Mouse (Mus musculus) forebrain, embryonic 16.5 days (tissue): ENCODE results near the gene Fktn. TPM values are rescaled to one million over a fixed set of nuclear protein-coding genes. Genes with fewer than 3 reads are reported as not detected.

Experiments used
- ATAC-seq: fragments of 200-750 bp; cut with Nextera tagmentation; 2 replicates; pipeline ENCODE4 v1.8.0; 2017; ENCODE audit warnings: mild to moderate bottlenecking, moderate library complexity
- H3K27ac ChIP-seq: fragments of 300-500 bp; sonication (generic); 2 replicates; pipeline ENCODE4 v1.5.1; 2014; ENCODE audit warnings: low read length, control low read depth
- H3K27me3 ChIP-seq: fragments of 300-500 bp; sonication (generic); replicated peaks from 2 replicates; pipeline ENCODE4 v1.6.1; 2014; ENCODE audit warnings: low read length; ENCODE audit not compliant: control insufficient read depth, insufficient read depth
- H3K36me3 ChIP-seq: fragments of 300-500 bp; sonication (generic); 2 replicates; pipeline ENCODE4 v1.6.1; 2014; ENCODE audit not compliant: control insufficient read depth, insufficient read depth
- H3K4me1 ChIP-seq: fragments of 300-500 bp; sonication (generic); replicated peaks from 2 replicates; pipeline ENCODE4 v1.6.1; 2014; ENCODE audit warnings: low read length; ENCODE audit not compliant: control insufficient read depth, insufficient read depth
- H3K4me2 ChIP-seq: fragments of 300-500 bp; sonication (generic); 2 replicates; pipeline ENCODE4 v1.6.1; 2014; ENCODE audit warnings: mild to moderate bottlenecking, low read length, control low read depth
- H3K4me3 ChIP-seq: fragments of 300-500 bp; sonication (generic); replicated peaks from 2 replicates; pipeline ENCODE4 v1.5.1; 2014; ENCODE audit warnings: mild to moderate bottlenecking, low read length, control low read depth
- H3K9ac ChIP-seq: fragments of 300-500 bp; sonication (generic); replicated peaks from 2 replicates; pipeline ENCODE4 v1.6.1; 2014; ENCODE audit warnings: low read depth, low read length, control low read depth
- H3K9me3 ChIP-seq: fragments of 300-500 bp; sonication (generic); 2 replicates; pipeline ENCODE4 v1.6.1; 2016; ENCODE audit warnings: low read length; ENCODE audit not compliant: control insufficient read depth
- WGBS: fragments of 180-500 bp; shearing (Covaris S2); extraction: QIAGEN DNeasy Blood & Tissue Kit; methylation state at CpG from one replicate; pipeline ENCODE4 v1.1.7; 2014; 5-methylcytosine and 5-hydroxymethylcytosine counted together
- polyA plus RNA-seq: library from polyadenylated mRNA; unstranded; fragments of >200 nt; fragmentation: Nextera tagmentation; extraction: Ambion mirVana; gene quantifications from 2 replicates; pipeline ENCODE4 v1.2.1, GENCODE M21; 2015

Gene Fktn
- polyA plus RNA-seq, 1 experiment from 2014 or later = 23.4 TPM

- no peak for ATAC-seq
- no peaks in the 10 kb centered on the region for H3K27me3 ChIP-seq
- WGBS = 63% methylated on average over 4 of the region's 4 CpGs
- no peak overlapping the region for H3K4me2 ChIP-seq
- H3K4me1 ChIP-seq = no peaks in the 10 kb centered on the region
- no peak overlapping the region for H3K9ac ChIP-seq
- H3K36me3 ChIP-seq = peaks cover 15% of the 10 kb centered on the region
- no peak overlapping the region for H3K27ac ChIP-seq
- H3K9me3 ChIP-seq = no peaks in the 10 kb centered on the region
- H3K4me3 ChIP-seq = no peak overlapping the region
These were observed 45.0 kb downstream of the Fktn start for GRCm38 (mm10) chr4:53758764-53759163.

GRCm38 (mm10) chr4:53759678-53760077 lies 45.9 kb downstream of the Fktn start:
- Histone ChIP-seq H3K27ac (no peak overlapping the region), H3K4me3 (no peak overlapping the region), H3K36me3 (peaks cover 11% of the 10 kb centered on the region), H3K4me1 (no peaks in the 10 kb centered on the region), H3K9ac (no peak overlapping the region), H3K4me2 (no peak overlapping the region), H3K27me3 (no peaks in the 10 kb centered on the region), H3K9me3 (no peaks in the 10 kb centered on the region)
- 96% methylated on average over 3 of the region's 3 CpGs for WGBS
- no peak for ATAC-seq

GRCm38 (mm10) chr4:53762501-53762900 lies 48.7 kb downstream of the Fktn start:
- Histone ChIP-seq H3K4me3 (no peak overlapping the region), H3K27ac (no peak overlapping the region), H3K9me3 (no peaks in the 10 kb centered on the region), H3K36me3 (peaks cover 16% of the 10 kb centered on the region), H3K4me1 (no peaks in the 10 kb centered on the region), H3K9ac (no peak overlapping the region), H3K27me3 (no peaks in the 10 kb centered on the region), H3K4me2 (no peak overlapping the region)
- WGBS = 60% methylated on average over 3 of the region's 3 CpGs
- no peak for ATAC-seq

GRCm38 (mm10) chr4:53770958-53771735 lies 57.3 kb downstream of the Fktn start:
- no peak overlapping the region for H3K27ac ChIP-seq
- H3K4me1 ChIP-seq = no peaks in the 10 kb centered on the region
- no peak overlapping the region for H3K9ac ChIP-seq
- peaks cover under 1% of the 10 kb centered on the region for H3K27me3 ChIP-seq
- 22% methylated on average over 6 of the region's 6 CpGs for WGBS
- H3K4me2 ChIP-seq = no peak overlapping the region
- H3K9me3 ChIP-seq = no peaks in the 10 kb centered on the region
- ATAC-seq = no peak
- H3K36me3 ChIP-seq = peaks cover 5% of the 10 kb centered on the region; the same call in 1 of the 2 replicates
- no peak overlapping the region for H3K4me3 ChIP-seq

GRCm38 (mm10) chr4:53772004-53772403 lies 58.2 kb downstream of the Fktn start:
- Histone ChIP-seq H3K4me3 (no peak overlapping the region), H3K27me3 (peaks cover 9% of the 10 kb centered on the region), H3K9ac (no peak overlapping the region), H3K9me3 (peaks cover 2% of the 10 kb centered on the region; the same call in 1 of the 2 replicates), H3K36me3 (peaks cover under 1% of the 10 kb centered on the region; the same call in 1 of the 2 replicates), H3K4me2 (no peak overlapping the region), H3K27ac (no peak overlapping the region), H3K4me1 (no peaks in the 10 kb centered on the region)
- 65% methylated on average over 5 of the region's 5 CpGs for WGBS
- ATAC-seq = no peak

- no peak overlapping the region for H3K9ac ChIP-seq
These were observed 60.1 kb downstream of the Fktn start for GRCm38 (mm10) chr4:53773911-53774310.

GRCm38 (mm10) chr4:53781396-53781795 lies 67.6 kb downstream of the Fktn start:
- no peak overlapping the region for H3K4me2 ChIP-seq
- ATAC-seq = no peak

More at GRCm38 (mm10) chr4:53773911-53774310, 60.1 kb downstream of the Fktn start:
- H3K4me1 ChIP-seq = no peaks in the 10 kb centered on the region; the same call in 1 of the 2 replicates
- no peak for ATAC-seq
- H3K4me3 ChIP-seq = no peak overlapping the region
- H3K36me3 ChIP-seq = no peaks in the 10 kb centered on the region
- peaks cover 11% of the 10 kb centered on the region for H3K27me3 ChIP-seq
- H3K9me3 ChIP-seq = peaks cover 2% of the 10 kb centered on the region; the same call in 1 of the 2 replicates
- no peak overlapping the region for H3K4me2 ChIP-seq
- WGBS = 32% methylated on average over 6 of the region's 6 CpGs
- no peak overlapping the region for H3K27ac ChIP-seq

GRCm38 (mm10) chr4:53782216-53783070 lies 68.6 kb downstream of the Fktn start:
- Histone ChIP-seq H3K9me3 (no peaks in the 10 kb centered on the region), H3K4me2 (no peak overlapping the region), H3K27ac (no peak overlapping the region), H3K4me3 (no peak overlapping the region), H3K4me1 (peaks cover 11% of the 10 kb centered on the region), H3K36me3 (no peaks in the 10 kb centered on the region), H3K9ac (no peak overlapping the region), H3K27me3 (peaks cover 4% of the 10 kb centered on the region)
- WGBS = 9% methylated on average over 14 of the region's 14 CpGs
- ATAC-seq = no peak

More at GRCm38 (mm10) chr4:53781396-53781795, 67.6 kb downstream of the Fktn start:
- H3K9ac ChIP-seq = no peak overlapping the region
- H3K36me3 ChIP-seq = no peaks in the 10 kb centered on the region
- no peak overlapping the region for H3K27ac ChIP-seq
- no peak overlapping the region for H3K4me3 ChIP-seq
- peaks cover 12% of the 10 kb centered on the region for H3K27me3 ChIP-seq
- peaks cover 2% of the 10 kb centered on the region; the same call in 1 of the 2 replicates for H3K9me3 ChIP-seq
- 33% methylated on average over 4 of the region's 4 CpGs for WGBS
- peaks cover 11% of the 10 kb centered on the region for H3K4me1 ChIP-seq

GRCm38 (mm10) chr4:53785746-53786398 lies 72.1 kb downstream of the Fktn start:
- no peak for ATAC-seq
- 86% methylated on average over 15 of the region's 15 CpGs for WGBS
- H3K4me3 ChIP-seq = no peak overlapping the region
- no peak overlapping the region for H3K4me2 ChIP-seq
- H3K4me1 ChIP-seq = no peaks in the 10 kb centered on the region
- H3K9ac ChIP-seq = no peak overlapping the region
- H3K9me3 ChIP-seq = no peaks in the 10 kb centered on the region
- no peaks in the 10 kb centered on the region for H3K36me3 ChIP-seq
- no peaks in the 10 kb centered on the region for H3K27me3 ChIP-seq
- no peak overlapping the region for H3K27ac ChIP-seq
